Mouse (Mus musculus) embryonic facial prominence, embryonic 13.5 days (tissue): ENCODE measurements around the gene Mrps15. TPM values are rescaled to one million over a fixed set of nuclear protein-coding genes. Genes with fewer than 3 reads are reported as not detected.
A peak's percentile ranks its signal among the peaks of the same experiment; 100 is the strongest.

Source experiments
- ATAC-seq: fragments of 200-750 bp; cut with Nextera tagmentation; 2 replicates; pipeline ENCODE4 v1.8.0; 2017; ENCODE audit warnings: low read depth; ENCODE audit not compliant: insufficient number of reproducible peaks, insufficient read depth, low FRiP score, low TSS enrichment
- H3K27ac ChIP-seq: fragments of 300-500 bp; sonication (generic); 2 replicates; pipeline ENCODE4 v1.5.1; 2015; ENCODE audit warnings: moderate library complexity, mild to moderate bottlenecking, inconsistent platforms
- H3K27me3 ChIP-seq: fragments of 300-500 bp; sonication (generic); 2 replicates; pipeline ENCODE4 v1.6.1; 2015; ENCODE audit warnings: mild to moderate bottlenecking, inconsistent platforms
- H3K36me3 ChIP-seq: fragments of 300-500 bp; sonication (generic); 2 replicates; pipeline ENCODE4 v1.6.1; 2015; ENCODE audit warnings: mild to moderate bottlenecking, inconsistent platforms
- H3K4me1 ChIP-seq: fragments of 300-500 bp; sonication (generic); 2 replicates; pipeline ENCODE4 v1.6.1; 2015; ENCODE audit warnings: inconsistent platforms
- H3K4me2 ChIP-seq: fragments of 300-500 bp; sonication (generic); 2 replicates; pipeline ENCODE4 v1.6.1; 2015; ENCODE audit warnings: moderate library complexity, mild to moderate bottlenecking, inconsistent platforms
- H3K4me3 ChIP-seq: fragments of 300-500 bp; sonication (generic); 2 replicates; pipeline ENCODE4 v1.5.1; 2015; ENCODE audit warnings: mild to moderate bottlenecking, inconsistent platforms
- H3K9ac ChIP-seq: fragments of 300-500 bp; sonication (generic); 2 replicates; pipeline ENCODE4 v1.6.1; 2015; ENCODE audit warnings: mild to moderate bottlenecking, inconsistent platforms
- H3K9me3 ChIP-seq: fragments of 300-500 bp; sonication (generic); 2 replicates; pipeline ENCODE4 v1.6.1; 2016; ENCODE audit warnings: inconsistent platforms
- WGBS: fragments of 180-500 bp; shearing (Covaris S2); methylation state at CpG from one replicate; pipeline ENCODE4 v1.1.7; 2015; ENCODE audit warnings: mixed read lengths; 5-methylcytosine and 5-hydroxymethylcytosine counted together
- polyA plus RNA-seq: library from polyadenylated mRNA; unstranded; fragments of >200 nt; fragmentation: Nextera tagmentation; extraction: Ambion mirVana; gene quantifications from 2 replicates; pipeline ENCODE4 v1.2.1, GENCODE M21; 2015

Gene Mrps15
- polyA plus RNA-seq: 154 and 162 TPM in 2 replicates

DNA sequence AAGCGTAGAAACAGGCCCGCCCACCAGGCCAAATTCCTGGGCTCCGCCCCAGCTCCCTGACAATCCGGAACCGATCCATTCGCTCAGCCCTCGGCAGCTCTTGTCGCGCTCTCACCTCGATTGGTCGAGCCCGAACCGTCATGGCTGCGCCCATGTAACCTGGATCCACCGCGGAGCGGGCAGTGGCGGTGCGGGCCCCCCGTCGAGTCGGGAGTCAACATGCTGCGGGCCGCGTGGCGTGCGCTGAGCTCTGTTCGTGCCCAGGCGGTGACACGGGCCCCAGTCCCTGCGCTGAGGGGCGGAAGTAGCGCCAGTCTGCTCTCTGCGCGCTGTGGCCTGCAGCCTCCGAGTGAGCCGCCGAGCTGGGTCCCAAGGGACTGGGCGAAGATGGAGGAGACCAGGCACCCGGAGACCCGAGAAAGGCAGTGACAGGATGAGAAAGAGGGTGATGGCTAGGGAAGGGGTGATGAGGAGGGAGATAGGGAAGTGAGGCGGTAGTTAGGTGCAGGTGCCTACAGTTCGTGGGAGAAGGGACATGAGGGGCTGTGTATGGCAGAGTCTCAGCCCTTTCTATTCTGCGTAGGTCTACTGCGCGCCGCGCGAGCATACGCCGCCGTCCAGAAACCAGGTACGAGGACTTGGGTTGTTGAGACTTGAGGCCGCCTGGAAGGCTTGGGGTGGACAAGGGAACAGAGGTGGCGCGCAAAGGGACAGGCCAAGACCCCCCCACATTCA, at the start of gene Mrps15:
Gene Mrps15 (plus strand): TSS at position 75 of the 735 bp plus-strand sequence.
- ATAC-seq: peak; percentile 89
- under 1% methylated on average over 56 of the region's 56 CpGs for WGBS
- H3K4me2 ChIP-seq: peak within 1 kb of the TSS; percentile 89
- peak within 1 kb of the TSS; percentile 81 for H3K27ac ChIP-seq
- peaks cover 16% of the 10 kb centered on the region for H3K4me1 ChIP-seq
- peaks cover 28% of the 10 kb centered on the region for H3K36me3 ChIP-seq
- no peaks in the 10 kb centered on the region for H3K9me3 ChIP-seq
- H3K27me3 ChIP-seq: no peaks in the 10 kb centered on the region
- H3K4me3 ChIP-seq: peak within 1 kb of the TSS; percentile 98
- H3K9ac ChIP-seq: peak within 1 kb of the TSS; percentile 92

GRCm38 (mm10) chr4:125997826-125998225, 48.9 kb upstream of the Mrps15 start:
- Histone ChIP-seq H3K9ac (no peak overlapping the region), H3K36me3 (no peaks in the 10 kb centered on the region), H3K4me1 (no peaks in the 10 kb centered on the region), H3K9me3 (peaks cover 15% of the 10 kb centered on the region), H3K27me3 (no peaks in the 10 kb centered on the region), H3K4me3 (no peak overlapping the region), H3K27ac (no peak overlapping the region), H3K4me2 (no peak overlapping the region)
- ATAC-seq: no peak
- 88% methylated on average over 2 of the region's 2 CpGs for WGBS

GRCm38 (mm10) chr4:126001311-126002199, 45.2 kb upstream of the Mrps15 start:
- H3K4me2 ChIP-seq: no peak overlapping the region
- no peak overlapping the region for H3K9ac ChIP-seq
- no peaks in the 10 kb centered on the region for H3K4me1 ChIP-seq
- 81% methylated on average over 12 of the region's 12 CpGs for WGBS
- H3K27me3 ChIP-seq: no peaks in the 10 kb centered on the region
- no peak overlapping the region for H3K4me3 ChIP-seq
- H3K9me3 ChIP-seq: peaks cover 15% of the 10 kb centered on the region
- H3K27ac ChIP-seq: no peak overlapping the region
- ATAC-seq: no peak
- H3K36me3 ChIP-seq: no peaks in the 10 kb centered on the region

DNA sequence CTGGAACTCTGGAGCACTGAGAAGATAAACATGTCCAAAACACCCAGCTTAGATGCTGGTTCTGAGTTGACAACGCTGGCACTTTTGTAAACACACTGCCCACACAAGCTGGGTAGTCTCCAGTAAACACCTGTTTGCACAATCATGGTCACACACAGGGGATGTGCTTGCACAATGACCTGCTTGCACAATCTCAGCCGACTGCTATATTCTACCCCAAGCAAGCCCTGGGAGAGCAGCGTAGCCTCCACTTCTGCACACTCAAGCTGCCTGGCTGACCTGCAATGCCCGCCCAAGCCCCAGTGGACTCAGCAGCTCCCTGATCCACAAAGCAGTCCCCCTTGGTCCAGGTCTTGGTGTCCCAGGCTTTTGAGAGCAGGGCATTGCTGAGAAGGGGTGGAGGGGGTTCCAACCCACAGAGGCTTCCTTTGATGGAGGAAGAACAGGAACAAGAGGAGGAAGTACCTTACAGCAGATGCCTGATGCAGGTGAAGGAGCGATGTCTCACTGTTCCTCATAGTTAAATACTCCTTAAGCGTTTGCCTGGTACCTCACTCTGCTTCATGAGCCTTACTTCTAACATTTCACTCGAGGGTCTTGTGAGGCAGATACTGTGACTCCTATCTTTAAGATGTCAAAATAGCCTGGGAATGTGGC, 28.9 kb upstream of the Mrps15 start:
- Histone ChIP-seq H3K27ac (no peak overlapping the region), H3K36me3 (no peaks in the 10 kb centered on the region), H3K9ac (no peak overlapping the region), H3K4me1 (no peaks in the 10 kb centered on the region), H3K27me3 (no peaks in the 10 kb centered on the region), H3K4me3 (no peak overlapping the region), H3K9me3 (no peaks in the 10 kb centered on the region), H3K4me2 (no peak overlapping the region)
- no peak for ATAC-seq
- 82% methylated on average over 7 of the region's 7 CpGs for WGBS

GRCm38 (mm10) chr4:126018966-126019538, 27.7 kb upstream of the Mrps15 start:
- ATAC-seq: no peak
- Histone ChIP-seq H3K4me2 (no peak overlapping the region), H3K27me3 (no peaks in the 10 kb centered on the region), H3K36me3 (no peaks in the 10 kb centered on the region), H3K9ac (no peak overlapping the region), H3K4me3 (no peak overlapping the region), H3K27ac (no peak overlapping the region), H3K4me1 (no peaks in the 10 kb centered on the region), H3K9me3 (no peaks in the 10 kb centered on the region)
- 78% methylated on average over 11 of the region's 11 CpGs for WGBS

GRCm38 (mm10) chr4:126024303-126024900, 22.3 kb upstream of the Mrps15 start, which contains the start of gene Csf3r:
Gene Csf3r (plus strand): TSS chr4:126024550.
- H3K9ac ChIP-seq: no peak within 1 kb of the TSS
- no peak within 1 kb of the TSS for H3K27ac ChIP-seq
- no peak within 1 kb of the TSS for H3K4me3 ChIP-seq
- no peaks in the 10 kb centered on the region for H3K27me3 ChIP-seq
- no peaks in the 10 kb centered on the region for H3K4me1 ChIP-seq
- no peak for ATAC-seq
- WGBS: 47% methylated on average over 16 of the region's 16 CpGs
- no peaks in the 10 kb centered on the region for H3K9me3 ChIP-seq
- H3K36me3 ChIP-seq: no peaks in the 10 kb centered on the region
- H3K4me2 ChIP-seq: no peak within 1 kb of the TSS

DNA sequence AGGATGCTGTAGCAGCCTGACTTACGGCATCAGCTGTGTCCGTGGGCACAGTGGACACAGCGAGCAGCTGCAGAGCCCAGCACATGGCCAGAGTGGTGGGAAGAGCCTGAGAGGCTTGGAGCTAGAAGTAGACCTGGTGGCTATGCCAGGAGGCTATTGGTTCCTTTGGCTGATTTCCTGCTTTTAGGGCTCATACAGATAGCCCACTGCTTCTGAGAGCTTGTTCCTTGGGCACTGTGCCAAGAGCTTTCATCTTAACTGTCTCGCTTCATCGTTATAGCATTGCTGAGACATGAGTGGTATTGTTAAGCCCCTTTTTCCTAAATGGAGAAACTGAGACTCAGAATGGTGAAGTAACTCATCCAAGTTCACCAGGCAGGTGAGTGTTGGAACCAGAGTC, 20.9 kb upstream of the Mrps15 start:
- Histone ChIP-seq H3K9ac (no peak overlapping the region), H3K9me3 (no peaks in the 10 kb centered on the region), H3K4me1 (no peaks in the 10 kb centered on the region), H3K4me2 (no peak overlapping the region), H3K36me3 (no peaks in the 10 kb centered on the region), H3K27ac (no peak overlapping the region), H3K27me3 (no peaks in the 10 kb centered on the region), H3K4me3 (no peak overlapping the region)
- ATAC-seq: no peak
- 84% methylated on average over 5 of the region's 5 CpGs for WGBS

- Histone ChIP-seq H3K27ac (no peak overlapping the region), H3K9ac (no peak overlapping the region), H3K27me3 (no peaks in the 10 kb centered on the region), H3K36me3 (no peaks in the 10 kb centered on the region), H3K4me3 (no peak overlapping the region), H3K4me1 (no peaks in the 10 kb centered on the region), H3K9me3 (no peaks in the 10 kb centered on the region), H3K4me2 (no peak overlapping the region)
- no peak for ATAC-seq
- 88% methylated on average over 3 of the region's 3 CpGs for WGBS
Observed at GRCm38 (mm10) chr4:126027980-126028379, 18.7 kb upstream of the Mrps15 start.

- Histone ChIP-seq H3K36me3 (no peaks in the 10 kb centered on the region), H3K27ac (no peak overlapping the region), H3K4me3 (no peak overlapping the region), H3K4me2 (no peak overlapping the region), H3K9me3 (no peaks in the 10 kb centered on the region), H3K4me1 (no peaks in the 10 kb centered on the region), H3K9ac (no peak overlapping the region), H3K27me3 (no peaks in the 10 kb centered on the region)
- WGBS: 63% methylated on average over 3 of the region's 3 CpGs
- no peak for ATAC-seq
Observed at GRCm38 (mm10) chr4:126029042-126029441, 17.7 kb upstream of the Mrps15 start.

GRCm38 (mm10) chr4:126030705-126031104, 16.0 kb upstream of the Mrps15 start:
- no peak overlapping the region for H3K4me3 ChIP-seq
- no peaks in the 10 kb centered on the region for H3K9me3 ChIP-seq
- no peaks in the 10 kb centered on the region for H3K36me3 ChIP-seq
- WGBS: 79% methylated on average over 5 of the region's 5 CpGs
- no peak overlapping the region for H3K9ac ChIP-seq
- H3K27ac ChIP-seq: no peak overlapping the region
- no peaks in the 10 kb centered on the region for H3K27me3 ChIP-seq
- H3K4me2 ChIP-seq: no peak overlapping the region
- H3K4me1 ChIP-seq: no peaks in the 10 kb centered on the region
- ATAC-seq: no peak

DNA sequence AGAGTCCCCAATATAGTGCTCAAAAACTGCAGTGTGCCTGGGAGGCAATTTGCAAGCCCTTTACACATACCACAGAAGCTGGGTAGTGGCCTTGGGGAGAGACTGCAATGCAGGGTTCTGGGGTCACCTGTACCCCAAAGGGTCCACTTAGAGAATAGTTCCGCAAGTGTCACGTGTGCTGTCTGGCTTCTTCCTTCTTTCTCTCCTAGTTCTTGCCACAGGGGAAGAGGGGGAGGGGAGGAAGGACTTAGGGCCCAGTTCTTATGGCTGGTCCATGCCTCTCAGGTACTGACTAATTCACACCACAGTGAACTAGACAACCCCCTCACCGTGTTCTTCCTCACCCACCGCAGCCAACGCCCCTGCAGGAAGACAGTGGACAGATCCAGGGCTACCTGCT, 11.3 kb upstream of the Mrps15 start:
- no peaks in the 10 kb centered on the region for H3K27me3 ChIP-seq
- no peak for ATAC-seq
- no peaks in the 10 kb centered on the region for H3K9me3 ChIP-seq
- no peak overlapping the region for H3K4me3 ChIP-seq
- H3K4me2 ChIP-seq: no peak overlapping the region
- H3K36me3 ChIP-seq: no peaks in the 10 kb centered on the region
- WGBS: 75% methylated on average over 5 of the region's 5 CpGs
- H3K9ac ChIP-seq: no peak overlapping the region
- no peaks in the 10 kb centered on the region for H3K4me1 ChIP-seq
- H3K27ac ChIP-seq: no peak overlapping the region
